Comparison of ENCODE assay signal across 31 mouse cellular contexts in genomic region chr3:145946654-145947053, GRCm38 (mm10). TPM values are rescaled to one million over a fixed set of nuclear protein-coding genes. Genes with fewer than 3 reads are reported as not detected.
DNase-seq lines count a peak whose midpoint lies in the region; ATAC-seq lines count a peak whose summit lies in the region.
"Had no signal": no experiment of that assay in that cellular context is flagged by ENCODE, and none has a peak within 500 bp of the region (broad histone marks: within the 10 kb centered on the region; RNA-seq: fewer than 3 reads in every experiment).

No protein-coding gene starts in this region.

- peaks cover 36% of the 10 kb centered on the region for H3K36me3 ChIP-seq in heart, embryonic 13.5 days
- H3K36me3 ChIP-seq in lung, embryonic 15.5 days, result peaks cover 26% of the 10 kb centered on the region
- peaks cover 33% of the 10 kb centered on the region for H3K36me3 ChIP-seq in megakaryocyte, embryonic 14.5 days (replicated peaks; ENCODE audit: low read length)

- H3K4me2 ChIP-seq in heart, embryonic 13.5 days, result peak overlapping the region; percentile 14; the same call in 1 of the 2 replicates
- no peak overlapping the region for H3K4me2 ChIP-seq in lung, embryonic 15.5 days
- H3K4me2 ChIP-seq: hindbrain, embryonic 12.5 days; intestine, embryonic 15.5 days; limb, embryonic 12.5 days; liver, embryonic 15.5 days; midbrain, embryonic 11.5 days; neural tube, embryonic 12.5 days had no signal

- 0 out of 2 replicates have a peak overlapping the region, but pooled peaks have one; percentile 40 for H3K9ac ChIP-seq in heart, embryonic 13.5 days
- H3K9ac ChIP-seq in lung, embryonic 15.5 days, result no peak overlapping the region
- H3K9ac ChIP-seq: hindbrain, embryonic 12.5 days; intestine, embryonic 15.5 days; limb, embryonic 12.5 days; liver, embryonic 15.5 days; neural tube, embryonic 12.5 days had no signal

- intact Hi-C loops in heart, postnatal 10 days (cut with DNase I), result loop anchor here (10.0 kb wide), 1 partner anchor 458 kb away; the partner anchor contains the start of gene Ssx2ip

- peak overlapping the region; percentile 86 for H3K27ac ChIP-seq in heart, embryonic 13.5 days (replicated peaks)
- H3K27ac ChIP-seq in lung, embryonic 15.5 days, result peak overlapping the region; percentile 47; the same call in 1 of the 2 replicates
- H3K27ac ChIP-seq: hindbrain, embryonic 12.5 days; hindbrain, postnatal 0 days; intestine, embryonic 15.5 days; layer of hippocampus, adult 2 months; left cerebral cortex, adult 2 months; limb, embryonic 12.5 days; liver, embryonic 15.5 days; neural tube, embryonic 12.5 days had no signal

- H3K4me3 ChIP-seq in heart, embryonic 13.5 days, result no peak overlapping the region
- no peak overlapping the region for H3K4me3 ChIP-seq in lung, embryonic 15.5 days
- H3K4me3 ChIP-seq in megakaryocyte, embryonic 14.5 days (replicated peaks), result peak overlapping the region; percentile 21
- H3K4me3 ChIP-seq: erythroblast, embryonic 14.5 days; hindbrain, embryonic 12.5 days; intestine, embryonic 15.5 days; layer of hippocampus, adult 2 months; left cerebral cortex, adult 2 months; limb, embryonic 12.5 days; liver, embryonic 15.5 days; neural tube, embryonic 12.5 days had no signal

- no peaks in the 10 kb centered on the region for H3K27me3 ChIP-seq in heart, embryonic 13.5 days (replicated peaks)
- no peaks in the 10 kb centered on the region for H3K27me3 ChIP-seq in lung, embryonic 15.5 days
- no peaks in the 10 kb centered on the region for H3K27me3 ChIP-seq in megakaryocyte, embryonic 14.5 days (replicated peaks)
- H3K27me3 ChIP-seq: CH12.LX; hindbrain, embryonic 12.5 days; intestine, embryonic 15.5 days; limb, embryonic 12.5 days; liver, embryonic 15.5 days; neural tube, embryonic 12.5 days had no signal

- peak; percentile 39 for ATAC-seq in frontal cortex, adult (ENCODE audit: low TSS enrichment)
- no peak for ATAC-seq in heart, embryonic 13.5 days (ENCODE audit: extremely low read depth, insufficient number of reproducible peaks, low FRiP score, low TSS enrichment)
- ATAC-seq in lung, embryonic 15.5 days (ENCODE audit: borderline replicate concordance, extremely low read depth, low FRiP score, low TSS enrichment), result no peak
- no peak for ATAC-seq in megakaryocyte, adult 5-6 weeks (ENCODE audit: poor library complexity, severe bottlenecking)
- ATAC-seq: activated CD4-positive, CD25-positive, alpha-beta regulatory T cell, adult 4 months; hindbrain, postnatal 0 days; intestine, embryonic 15.5 days; midbrain, embryonic 16.5 days had no signal

- DNase-seq in frontal cortex, postnatal 10 days (ENCODE audit: low spot score in 2 of 2), result no peak
- no peak for DNase-seq in heart, postnatal 10 days
- no peak for DNase-seq in lung, adult 18-20 months
- DNase-seq: adrenal gland, adult 2 months; adrenal gland, postnatal 36 days; cerebellum, adult 2 months; cerebellum, postnatal 14 days; gastrocnemius, postnatal 10 days; kidney, adult 2 months; kidney, postnatal 36 days; right cerebral cortex, adult 18-20 months; spleen, adult 18-20 months; thymus, postnatal 14 days had no signal

- WGBS in heart, embryonic 13.5 days, result 12% methylated on average over 2 of the region's 2 CpGs
- WGBS in lung, embryonic 15.5 days, result 30% methylated on average over 2 of the region's 2 CpGs

- H3K9me3 ChIP-seq in heart, embryonic 13.5 days, result no peaks in the 10 kb centered on the region
- H3K9me3 ChIP-seq in lung, embryonic 15.5 days, result no peaks in the 10 kb centered on the region
- H3K9me3 ChIP-seq in megakaryocyte, embryonic 14.5 days, result no peaks in the 10 kb centered on the region
- H3K9me3 ChIP-seq: hindbrain, embryonic 12.5 days; intestine, embryonic 15.5 days; limb, embryonic 12.5 days; liver, embryonic 15.5 days; neural tube, embryonic 12.5 days had no signal

- peaks cover 49% of the 10 kb centered on the region for H3K4me1 ChIP-seq in heart, embryonic 13.5 days
- peaks cover 7% of the 10 kb centered on the region for H3K4me1 ChIP-seq in lung, embryonic 15.5 days
- H3K4me1 ChIP-seq in megakaryocyte, embryonic 14.5 days, result peaks cover 59% of the 10 kb centered on the region

RNA-seq across cellular contexts. Expression of gene 2410004B18Rik, which starts 8.8 kb away (rescaled TPM):
- polyA plus RNA-seq in heart, embryonic 13.5 days (2015; fragmentation: Nextera tagmentation; extraction: Ambion mirVana), result 35.4 and 44.6 TPM in 2 replicates
- total RNA-seq in heart, postnatal 10 days (2021), result 10 to 100 TPM; 22.6 to 23.1 TPM
- 50.4 and 52.4 TPM in 2 replicates for polyA plus RNA-seq in lung, embryonic 15.5 days (2015; fragmentation: Nextera tagmentation; extraction: Ambion mirVana)
- 30.4 and 32.2 TPM in 2 replicates for polyA plus RNA-seq in megakaryocyte, embryonic 14.5 days (2012; ENCODE audit: insufficient read depth, low replicate concordance)
- 33.0 and 47.7 TPM in 2 replicates for total RNA-seq in megakaryocyte, adult 5-6 weeks (2015)
- total RNA-seq in megakaryocyte, adult 5-6 weeks (2017), result 14.4 and 15.8 TPM in 2 replicates

RNA-seq across cellular contexts. Expression of gene Bcl10, which starts 24.1 kb away (rescaled TPM):
- 35.1 and 36.0 TPM in 2 replicates for polyA plus RNA-seq in heart, embryonic 13.5 days (2015; fragmentation: Nextera tagmentation; extraction: Ambion mirVana)
- 10 to 100 TPM; 23.8 to 25.8 TPM for total RNA-seq in heart, postnatal 10 days (2021)
- polyA plus RNA-seq in lung, embryonic 15.5 days (2015; fragmentation: Nextera tagmentation; extraction: Ambion mirVana), result 52.8 and 53.0 TPM in 2 replicates
- 13.7 and 17.2 TPM in 2 replicates for polyA plus RNA-seq in megakaryocyte, embryonic 14.5 days (2012; ENCODE audit: insufficient read depth, low replicate concordance)
- total RNA-seq in megakaryocyte, adult 5-6 weeks (2015), result 79.2 and 96.1 TPM in 2 replicates
- 69.0 and 80.6 TPM in 2 replicates for total RNA-seq in megakaryocyte, adult 5-6 weeks (2017)

RNA-seq across cellular contexts. Expression of gene Syde2, which starts 41.0 kb away (rescaled TPM):
- polyA plus RNA-seq in heart, embryonic 13.5 days (2015; fragmentation: Nextera tagmentation; extraction: Ambion mirVana), result 4.8 and 5.4 TPM in 2 replicates
- total RNA-seq in heart, postnatal 10 days (2021), result 10 to 100 TPM; 27.4 to 29.0 TPM
- 1.8 and 2.3 TPM in 2 replicates for polyA plus RNA-seq in lung, embryonic 15.5 days (2015; fragmentation: Nextera tagmentation; extraction: Ambion mirVana)
- polyA plus RNA-seq in megakaryocyte, embryonic 14.5 days (2012; ENCODE audit: insufficient read depth, low replicate concordance), result 0.03 TPM in 1 of 2 replicates, not detected in the other
- total RNA-seq in megakaryocyte, adult 5-6 weeks (2015), result 0.25 and 0.52 TPM in 2 replicates
- 0.44 and 0.53 TPM in 2 replicates for total RNA-seq in megakaryocyte, adult 5-6 weeks (2017)
- polyA plus RNA-seq: activated CD4-positive, CD25-positive, alpha-beta regulatory T cell, adult 4 months; erythroblast, embryonic 14.5 days had no signal
